Mouse (Mus musculus): ENCODE data around the gene Kcnc1. TPM values are rescaled to one million over a fixed set of nuclear protein-coding genes. Genes with fewer than 3 reads are reported as not detected.
A peak's percentile ranks its signal among the peaks of the same experiment; 100 is the strongest.

The Kcnc1 gene
- under 1 TPM; 0.05 TPM for total RNA-seq (2021)
- long read RNA-seq, experiment 1, result 0 reads
- long read RNA-seq, experiment 2, result 0 reads

GRCm38 (mm10) chr7:46396231-46396927 is at the start of gene Kcnc1:
TSS of gene Kcnc1 (plus strand) at chr7:46396497.
- DNase-seq, result peak; percentile 82 to 90
- intact Hi-C loops (cut with DNase I), result no loop called here

GRCm38 (mm10) chr7:46347692-46348091 is 48.6 kb upstream of the Kcnc1 start:
- intact Hi-C loops (cut with DNase I), result no loop called here
- DNase-seq, result no peak

- intact Hi-C loops (cut with DNase I), result no loop called here
- DNase-seq, result no peak
These were observed 47.5 kb upstream of the Kcnc1 start for GRCm38 (mm10) chr7:46348813-46349212.

DNA sequence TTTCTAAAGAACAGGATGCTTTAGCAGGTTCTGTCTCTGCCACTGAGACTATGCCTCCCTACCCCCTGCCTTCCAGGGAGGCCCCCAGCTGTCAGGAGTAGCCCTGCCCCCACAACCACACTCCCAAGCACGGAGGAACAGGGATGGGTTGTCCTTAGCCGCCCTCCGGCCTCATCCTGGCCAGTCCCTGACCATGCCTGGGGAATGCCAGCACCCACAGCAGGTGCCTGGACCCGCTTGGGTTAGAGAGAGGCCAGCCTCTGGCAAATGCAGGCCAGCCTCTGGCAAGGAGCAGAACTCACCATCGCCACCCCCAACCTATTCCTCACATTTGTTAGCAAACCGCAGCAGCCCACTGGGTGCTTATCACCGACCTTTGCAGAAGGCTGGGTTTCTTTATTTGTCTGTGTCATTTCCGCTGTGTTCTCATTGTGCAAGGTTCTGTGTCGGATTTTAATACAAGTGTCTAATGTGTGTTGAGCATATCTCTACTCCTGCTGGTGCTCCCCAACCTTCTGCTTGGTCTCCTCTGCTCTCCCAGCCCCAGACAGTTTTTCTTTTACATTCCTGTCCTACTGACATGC is 46.1 kb upstream of the Kcnc1 start:
- DNase-seq, result no peak
- intact Hi-C loops (cut with DNase I), result no loop called here

DNA sequence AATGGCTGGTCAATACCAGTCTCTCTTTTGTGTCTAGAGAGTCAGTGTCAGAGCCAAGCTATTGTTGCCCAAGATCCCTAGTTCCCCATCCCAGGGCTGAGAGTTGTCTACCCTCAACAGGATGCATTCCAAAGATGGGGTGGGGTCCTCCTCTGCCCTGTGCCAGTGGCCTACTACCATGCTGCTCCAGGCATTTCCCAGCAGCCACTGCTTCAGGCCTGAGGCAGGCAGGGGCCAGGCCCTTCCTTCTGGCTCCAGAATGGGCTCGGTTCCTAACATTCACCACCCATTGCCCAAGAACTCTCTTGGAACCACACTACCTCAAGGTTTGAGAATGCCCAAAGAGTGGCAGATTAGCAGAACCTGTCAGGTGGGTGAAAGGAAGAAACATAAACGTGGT is 43.5 kb upstream of the Kcnc1 start:
- intact Hi-C loops (cut with DNase I), result no loop called here
- no peak for DNase-seq

- DNase-seq, result no peak
- intact Hi-C loops (cut with DNase I), result no loop called here
These were observed 43.1 kb upstream of the Kcnc1 start for GRCm38 (mm10) chr7:46353216-46353615.

GRCm38 (mm10) chr7:46353875-46354274 is 42.4 kb upstream of the Kcnc1 start:
- no peak for DNase-seq
- intact Hi-C loops (cut with DNase I), result no loop called here

DNA sequence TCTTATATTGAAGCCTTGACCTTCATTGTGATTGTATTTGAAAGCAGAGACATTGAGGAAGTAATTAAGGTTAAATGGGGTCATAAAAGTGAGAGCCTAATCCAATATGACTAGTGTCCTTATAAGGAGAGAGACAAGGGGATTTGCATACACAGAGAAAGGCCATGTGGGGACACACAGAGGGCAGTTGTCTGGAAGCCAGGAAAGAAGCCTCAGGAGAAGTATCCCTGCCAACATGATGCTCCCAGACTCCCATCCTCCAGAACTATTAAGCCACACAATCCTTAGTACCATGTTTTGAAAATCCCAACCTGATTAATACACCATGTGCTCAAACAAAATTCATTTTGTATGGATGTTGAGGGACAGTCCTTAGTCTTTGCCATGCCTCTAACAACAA is 34.5 kb upstream of the Kcnc1 start:
- DNase-seq, result no peak
- intact Hi-C loops (cut with DNase I), result no loop called here

- intact Hi-C loops (cut with DNase I), result no loop called here
- DNase-seq, result no peak
These were observed 32.1 kb upstream of the Kcnc1 start for GRCm38 (mm10) chr7:46364154-46364553.

DNA sequence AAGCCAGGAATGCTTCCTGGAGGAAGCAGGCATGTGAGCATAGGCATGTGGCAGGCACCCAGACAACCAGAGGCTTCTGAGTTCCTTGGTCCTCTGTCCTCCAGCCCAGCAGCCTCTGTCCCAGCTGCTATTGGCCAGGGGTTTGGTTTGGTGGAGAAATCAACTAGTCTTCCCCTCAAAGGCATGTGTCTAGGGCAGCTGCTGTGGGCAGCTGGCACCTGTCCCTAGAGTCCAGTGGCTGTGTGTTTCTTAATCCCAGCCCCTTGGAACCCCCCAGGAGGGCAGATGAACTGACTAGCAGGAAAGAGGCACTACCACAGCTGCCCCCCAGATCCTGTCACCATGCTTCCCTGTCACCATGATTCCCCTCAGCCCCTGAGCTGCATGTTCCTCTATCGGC is 30.5 kb upstream of the Kcnc1 start:
- DNase-seq, result no peak
- intact Hi-C loops (cut with DNase I), result no loop called here

GRCm38 (mm10) chr7:46371104-46371503 is 25.2 kb upstream of the Kcnc1 start:
- DNase-seq, result peak in 1 of 2 experiments; percentile 20
- intact Hi-C loops (cut with DNase I), result no loop called here

- no peak for DNase-seq
- intact Hi-C loops (cut with DNase I), result loop anchor here (1.0 kb wide), 1 partner anchor 96 kb away; no protein-coding TSS in a partner anchor
These were observed 19.9 kb upstream of the Kcnc1 start, which contains the start of gene Myod1 for GRCm38 (mm10) chr7:46376172-46377007. TSS of gene Myod1 (plus strand) at chr7:46376474.

- peak in 1 of 2 experiments; percentile 47 for DNase-seq
- intact Hi-C loops (cut with DNase I), result loop anchor here (1.0 kb wide), 1 partner anchor 97 kb away; no protein-coding TSS in a partner anchor
These were observed 19.3 kb upstream of the Kcnc1 start for GRCm38 (mm10) chr7:46377008-46377346.

GRCm38 (mm10) chr7:46378123-46378522 is 18.2 kb upstream of the Kcnc1 start:
- peak in 1 of 2 experiments; percentile 14 for DNase-seq
- intact Hi-C loops (cut with DNase I), result no loop called here

- DNase-seq, result peak; percentile 52 to 74
- intact Hi-C loops (cut with DNase I), result no loop called here
These were observed 17.3 kb upstream of the Kcnc1 start for GRCm38 (mm10) chr7:46378983-46379382.

- DNase-seq, result no peak
- intact Hi-C loops (cut with DNase I), result no loop called here
These were observed 15.7 kb upstream of the Kcnc1 start for GRCm38 (mm10) chr7:46380625-46381024.

- intact Hi-C loops (cut with DNase I), result no loop called here
- DNase-seq, result no peak
These were observed 8.9 kb upstream of the Kcnc1 start for GRCm38 (mm10) chr7:46387430-46387829.

- intact Hi-C loops (cut with DNase I), result no loop called here
- DNase-seq, result no peak
These were observed 6.7 kb upstream of the Kcnc1 start for GRCm38 (mm10) chr7:46389456-46390085.

DNA sequence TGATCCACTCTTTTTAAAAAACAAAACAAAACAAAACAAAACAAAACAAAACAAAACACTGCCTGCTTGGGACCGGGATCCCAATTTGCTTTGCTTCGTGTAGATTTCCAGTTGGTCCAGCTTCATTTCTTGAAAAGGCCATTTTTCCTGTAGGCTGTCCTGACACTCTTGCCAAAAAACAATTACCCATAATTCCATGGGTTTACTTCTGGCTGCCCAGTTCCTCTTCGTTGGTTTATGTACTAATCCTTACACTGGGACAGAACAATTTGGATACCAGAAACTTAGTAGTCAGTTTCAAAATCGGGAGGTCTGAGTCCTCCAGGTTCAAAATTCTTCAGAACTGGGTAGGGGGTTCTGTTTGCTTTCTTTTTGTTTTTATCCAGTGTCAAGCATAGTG is 6.1 kb upstream of the Kcnc1 start:
- intact Hi-C loops (cut with DNase I), result no loop called here
- DNase-seq, result no peak

DNA sequence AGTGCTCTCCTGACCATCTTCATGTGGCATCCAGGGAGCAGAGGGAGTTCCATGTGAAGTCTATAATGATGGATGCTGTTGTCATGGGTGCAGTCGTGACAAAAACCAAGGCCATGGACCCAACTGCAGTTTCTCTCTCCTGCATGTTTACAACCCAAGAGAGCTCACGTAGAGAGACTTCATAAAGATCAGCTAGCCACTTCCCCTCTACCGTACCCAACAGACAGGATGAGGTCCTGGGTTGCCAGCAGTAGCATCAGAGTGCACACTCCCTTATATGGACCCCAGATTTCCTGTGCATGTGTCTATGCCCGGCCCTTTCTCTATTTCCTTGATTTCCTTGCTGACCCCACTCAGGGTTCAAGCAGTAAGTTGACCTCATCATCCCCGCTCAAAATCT is 4.6 kb upstream of the Kcnc1 start:
- no peak for DNase-seq
- intact Hi-C loops (cut with DNase I), result no loop called here

DNA sequence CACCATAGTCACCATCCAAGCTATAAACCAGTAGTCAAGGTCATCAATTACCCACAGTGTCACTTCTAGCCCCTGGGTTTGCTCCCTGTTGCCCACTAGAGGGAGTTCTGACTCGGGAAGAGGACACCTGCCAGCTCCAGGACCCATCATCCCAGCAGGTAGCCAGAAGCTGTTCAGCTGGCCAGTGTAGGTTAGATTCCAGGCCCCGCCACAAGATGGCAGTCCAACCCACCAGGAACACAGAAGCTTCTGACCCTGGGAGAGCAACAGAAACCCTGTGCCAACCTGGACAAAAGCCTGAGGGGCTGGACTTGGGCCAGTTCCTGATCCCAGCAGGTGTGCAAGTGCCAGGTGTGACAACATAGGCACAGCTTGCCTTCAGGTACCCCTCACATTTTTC is 3.2 kb upstream of the Kcnc1 start:
- intact Hi-C loops (cut with DNase I), result loop anchor here (1.0 kb wide), 2 partner anchors 176 to 214 kb away; no protein-coding TSS in a partner anchor
- peak; percentile 73 to 83 for DNase-seq
